Mouse (Mus musculus) olfactory bulb, adult 2 months (tissue): ENCODE results near the gene Cenpn. TPM values are rescaled to one million over a fixed set of nuclear protein-coding genes. Genes with fewer than 3 reads are reported as not detected.

Source experiments
- H3K27ac ChIP-seq: fragments of 200-500 bp; 2 replicates; pipeline ENCODE4 v1.5.1; 2012; ENCODE audit warnings: low read depth, low read length; ENCODE audit not compliant: insufficient read depth
- H3K4me1 ChIP-seq: fragments of 200-500 bp; 2 replicates; pipeline ENCODE4 v1.6.1; 2012; ENCODE audit warnings: low read length; ENCODE audit not compliant: control insufficient read depth, insufficient read depth
- H3K4me3 ChIP-seq: fragments of 200-500 bp; 2 replicates; pipeline ENCODE4 v1.5.1; 2012; ENCODE audit warnings: mild to moderate bottlenecking, low read depth, low read length, moderate library complexity; ENCODE audit not compliant: insufficient read depth
- CTCF ChIP-seq: fragments of 200-500 bp; IDR thresholded peaks from 2 replicates; pipeline ENCODE4 v1.5.1; 2012; ENCODE audit warnings: low read depth, mild to moderate bottlenecking, low read length, moderate library complexity; ENCODE audit not compliant: insufficient read depth
- POLR2A ChIP-seq: fragments of 200-500 bp; IDR thresholded peaks from 2 replicates; pipeline ENCODE4 v1.6.1; 2012; ENCODE audit warnings: mild to moderate bottlenecking, low read depth, low read length, moderate library complexity; ENCODE audit not compliant: insufficient read depth
- WGBS: fragments of 180-500 bp; shearing (Covaris S2); methylation state at CpG from one replicate; pipeline ENCODE4 v1.1.7; 2018; 5-methylcytosine and 5-hydroxymethylcytosine counted together
- polyA plus RNA-seq: library from polyadenylated mRNA; stranded (reverse); fragments of >200 nt; gene quantifications from 2 replicates; pipeline ENCODE4 v1.2.4, GENCODE M21; 2012; ENCODE audit warnings: low replicate concordance; ENCODE audit not compliant: missing spikeins, insufficient read depth, insufficient read length

The Cenpn gene
- polyA plus RNA-seq = not detected in 2 replicates

DNA sequence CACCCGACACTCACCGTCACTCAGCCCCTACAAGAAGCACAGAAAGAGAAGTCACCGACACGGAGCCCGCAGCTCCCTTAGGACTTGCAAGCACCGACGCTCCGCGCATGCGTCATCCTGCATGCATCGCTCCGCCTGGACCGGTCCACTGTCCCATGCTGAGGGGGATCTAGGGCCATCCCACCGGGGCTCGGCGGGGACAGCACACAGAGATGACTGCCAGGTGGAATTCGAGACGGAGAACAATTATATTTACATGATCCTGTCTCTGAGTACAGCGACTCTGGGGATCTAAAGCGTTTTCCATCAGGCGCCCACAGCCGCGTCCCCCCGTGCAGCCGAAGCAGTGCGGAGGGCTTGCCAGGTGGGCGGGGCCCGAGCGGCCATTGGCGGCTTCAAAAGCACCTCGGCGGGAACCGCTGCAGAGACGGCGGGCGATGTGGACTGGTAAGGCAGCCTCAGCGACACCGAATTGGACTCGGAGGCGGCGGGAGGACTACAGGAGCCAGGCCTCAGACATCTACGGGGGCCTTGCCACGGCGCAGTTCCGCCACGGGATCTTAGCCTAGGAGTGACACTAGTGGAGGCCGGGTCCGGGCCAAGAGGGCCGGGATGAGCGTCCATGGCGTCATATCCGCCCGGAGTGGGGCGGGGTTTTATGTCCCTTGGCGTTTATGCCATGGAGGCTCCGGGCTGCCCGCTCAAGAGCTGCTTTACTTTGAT lies at the start of gene Cenpn, which contains the start of gene Cmc2:
Cenpn (plus strand) TSS at position 394 of the 723 bp plus-strand sequence.
Cmc2 (minus strand) TSS at position 119 of the 723 bp plus-strand sequence.
- Histone ChIP-seq H3K4me3 (peak within 1 kb of the TSS; percentile 73), H3K27ac (peak within 1 kb of the TSS; percentile 94), H3K4me1 (no peaks in the 10 kb centered on the region)
- TF ChIP-seq CTCF (no peak), POLR2A (peak; percentile 95)
- WGBS = under 1% methylated on average over 57 of the region's 57 CpGs

- no peak overlapping the region for H3K4me3 ChIP-seq
- WGBS = 50% methylated on average over 2 of the region's 2 CpGs
- TF ChIP-seq POLR2A (no peak), CTCF (no peak)
- no peak overlapping the region for H3K27ac ChIP-seq
- H3K4me1 ChIP-seq = peaks cover 11% of the 10 kb centered on the region
These were observed 48.7 kb upstream of the Cenpn start for GRCm38 (mm10) chr8:116872761-116873342.

GRCm38 (mm10) chr8:116873586-116873985 lies 47.9 kb upstream of the Cenpn start:
- H3K4me1 ChIP-seq = peaks cover 10% of the 10 kb centered on the region
- no peak overlapping the region for H3K4me3 ChIP-seq
- 84% methylated on average over 11 of the region's 11 CpGs for WGBS
- H3K27ac ChIP-seq = no peak overlapping the region
- TF ChIP-seq CTCF (no peak), POLR2A (no peak)

GRCm38 (mm10) chr8:116873986-116874385 lies 47.5 kb upstream of the Cenpn start:
- no peak overlapping the region for H3K4me3 ChIP-seq
- TF ChIP-seq CTCF (no peak), POLR2A (no peak)
- peaks cover 9% of the 10 kb centered on the region for H3K4me1 ChIP-seq
- WGBS = 60% methylated on average over 8 of the region's 8 CpGs
- H3K27ac ChIP-seq = no peak overlapping the region

- Histone ChIP-seq H3K27ac (no peak overlapping the region), H3K4me1 (peaks cover 9% of the 10 kb centered on the region), H3K4me3 (no peak overlapping the region)
- TF ChIP-seq CTCF (no peak), POLR2A (no peak)
- 86% methylated on average over 17 of the region's 17 CpGs for WGBS
These were observed 45.6 kb upstream of the Cenpn start for GRCm38 (mm10) chr8:116875798-116876450.

- TF ChIP-seq CTCF = no peak
- no peak for TF ChIP-seq POLR2A
- no peaks in the 10 kb centered on the region for H3K4me1 ChIP-seq
- no peak overlapping the region for H3K27ac ChIP-seq
- no peak overlapping the region for H3K4me3 ChIP-seq
- WGBS = 87% methylated on average over 8 of the region's 8 CpGs
These were observed 40.1 kb upstream of the Cenpn start for GRCm38 (mm10) chr8:116881396-116881795.

DNA sequence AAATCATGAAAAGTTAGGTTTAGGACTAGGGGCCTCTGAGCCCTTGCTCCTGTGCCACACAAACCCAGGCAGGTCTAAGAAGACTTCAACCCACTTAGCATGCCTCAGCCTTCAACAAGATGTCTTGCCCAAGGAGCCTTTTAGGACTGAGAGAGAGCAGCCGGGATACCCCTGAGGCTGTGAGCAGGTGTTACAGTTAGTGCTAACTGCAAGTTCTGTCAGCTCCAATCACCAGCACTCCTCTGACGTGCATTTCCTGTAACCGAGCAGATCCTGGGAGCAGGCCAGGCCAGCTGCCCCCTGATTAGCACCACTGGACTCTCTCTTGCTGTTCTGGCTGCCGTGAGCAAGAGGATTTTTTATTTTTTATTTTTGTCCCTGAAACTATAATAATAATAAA lies 33.7 kb upstream of the Cenpn start:
- Histone ChIP-seq H3K27ac (no peak overlapping the region), H3K4me3 (no peak overlapping the region), H3K4me1 (no peaks in the 10 kb centered on the region)
- 81% methylated on average over 4 of the region's 4 CpGs for WGBS
- TF ChIP-seq POLR2A = no peak
- no peak for TF ChIP-seq CTCF

- 93% methylated on average over 5 of the region's 5 CpGs for WGBS
- Histone ChIP-seq H3K27ac (no peak overlapping the region), H3K4me3 (no peak overlapping the region), H3K4me1 (no peaks in the 10 kb centered on the region)
- no peak for TF ChIP-seq POLR2A
- no peak for TF ChIP-seq CTCF
These were observed 30.1 kb upstream of the Cenpn start for GRCm38 (mm10) chr8:116891446-116891845.

DNA sequence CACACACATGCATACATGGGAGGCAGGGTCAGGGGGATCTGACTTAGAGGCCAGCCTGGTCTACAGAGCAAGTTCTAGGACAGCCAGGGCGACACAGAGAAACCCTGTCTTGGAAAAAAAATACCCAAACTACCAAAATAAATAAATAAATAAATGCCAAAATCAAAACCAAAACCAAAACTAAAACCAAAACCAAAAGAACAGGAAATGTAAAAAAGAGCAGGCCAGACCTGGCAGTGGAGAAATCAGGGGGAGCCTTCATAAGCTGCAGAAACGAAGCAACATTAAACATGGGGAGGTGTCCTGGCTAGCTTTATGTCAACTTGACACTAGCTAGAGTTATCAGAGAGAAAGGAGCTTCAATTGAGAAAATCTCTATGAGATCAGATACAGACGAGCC lies 29.4 kb upstream of the Cenpn start:
- WGBS = 93% methylated on average over 3 of the region's 3 CpGs
- H3K4me3 ChIP-seq = no peak overlapping the region
- TF ChIP-seq POLR2A (no peak), CTCF (no peak)
- no peak overlapping the region for H3K27ac ChIP-seq
- no peaks in the 10 kb centered on the region for H3K4me1 ChIP-seq
